Mouse (Mus musculus): ENCODE results near the gene Adamtsl4. TPM values are rescaled to one million over a fixed set of nuclear protein-coding genes. Genes with fewer than 3 reads are reported as not detected.

The Adamtsl4 gene
- total RNA-seq, 2 experiments from 2014 or later = 7.5 to 8.1 TPM

DNA sequence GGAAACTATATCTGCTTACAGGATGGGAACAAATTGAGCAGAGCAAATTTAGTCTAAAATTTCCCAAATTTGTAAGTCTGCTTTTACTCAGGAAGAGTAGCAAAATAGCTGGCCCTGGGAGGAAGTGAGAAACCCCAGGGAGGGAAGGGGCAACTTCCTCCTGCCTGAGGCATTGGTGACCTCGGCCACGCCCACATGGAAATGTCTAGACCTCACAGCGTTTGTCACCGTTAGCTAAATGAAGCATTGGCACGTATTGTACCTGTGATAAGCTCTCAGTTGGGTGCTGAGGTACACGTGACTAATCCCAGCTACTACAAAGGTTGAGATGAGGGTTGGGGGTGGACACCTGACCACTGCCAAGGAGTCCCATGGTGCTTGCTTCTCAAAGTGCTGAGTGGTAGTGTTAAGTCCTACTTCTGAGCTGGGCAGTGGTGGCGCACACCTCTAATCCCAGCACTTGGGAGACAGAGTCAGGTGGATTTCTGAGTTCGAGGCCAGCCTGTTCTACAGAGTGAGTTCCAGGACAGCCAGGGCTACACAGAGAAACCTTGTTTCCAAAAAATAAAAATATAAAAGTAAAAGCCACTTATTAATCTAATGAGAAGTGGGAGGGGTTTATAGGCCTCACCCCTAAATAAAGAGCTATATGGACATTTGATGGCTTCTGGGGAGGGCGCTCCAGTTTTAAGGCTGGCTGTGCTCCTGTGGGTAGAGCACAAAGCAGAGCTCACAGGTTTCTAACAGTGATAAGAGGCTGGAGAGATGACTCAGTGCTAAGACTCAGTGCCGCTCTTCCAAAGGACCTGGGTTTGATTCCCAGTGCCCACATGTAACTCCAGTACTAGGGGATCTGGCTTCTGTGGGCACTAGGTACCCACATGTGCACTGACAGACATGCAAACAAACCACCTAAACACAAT is 42.1 kb downstream of the Adamtsl4 start:
- no peak for DNase-seq (ENCODE audit: low spot score in 2 of 2)

DNA sequence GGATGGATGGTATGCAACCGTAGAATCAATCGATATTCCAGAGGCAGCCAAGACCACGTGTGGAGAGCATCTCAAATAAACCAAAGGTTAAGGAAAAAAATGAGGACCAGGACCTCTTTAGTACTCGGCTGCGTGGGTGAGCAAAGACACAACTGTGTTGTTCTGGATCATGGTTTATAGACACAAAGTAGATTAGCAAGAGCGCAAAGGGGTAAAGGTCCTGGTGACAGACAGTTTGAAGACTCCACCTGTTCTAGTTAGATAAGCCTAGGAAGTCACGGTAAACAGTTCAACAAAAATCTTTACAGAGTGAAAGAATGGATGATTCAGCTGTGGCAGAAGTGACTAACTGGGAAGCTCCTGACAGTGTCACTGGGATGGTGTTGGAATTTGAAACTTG is 44.6 kb downstream of the Adamtsl4 start:
- no peak for DNase-seq (ENCODE audit: low spot score in 2 of 2)

DNA sequence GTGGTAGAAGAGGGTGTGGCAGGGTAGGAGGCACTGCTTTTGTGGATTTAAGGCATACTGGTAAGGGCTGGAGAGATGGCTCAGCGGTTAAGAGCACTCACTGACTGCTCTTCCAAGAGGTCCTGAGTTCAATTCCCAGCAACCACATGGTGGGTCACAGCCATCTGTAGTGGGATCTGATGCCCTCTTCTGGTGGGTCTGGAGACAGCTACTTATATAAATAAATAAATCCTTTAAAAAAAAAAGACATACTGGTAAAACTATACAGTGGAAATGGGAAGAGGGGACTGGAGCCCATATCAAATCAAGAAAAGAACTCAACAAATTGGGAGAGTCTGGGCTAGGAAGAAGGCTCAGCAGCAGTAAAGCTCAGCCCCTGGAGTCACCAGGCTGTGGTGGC is 48.0 kb downstream of the Adamtsl4 start:
- no peak for DNase-seq (ENCODE audit: low spot score in 2 of 2)

DNA sequence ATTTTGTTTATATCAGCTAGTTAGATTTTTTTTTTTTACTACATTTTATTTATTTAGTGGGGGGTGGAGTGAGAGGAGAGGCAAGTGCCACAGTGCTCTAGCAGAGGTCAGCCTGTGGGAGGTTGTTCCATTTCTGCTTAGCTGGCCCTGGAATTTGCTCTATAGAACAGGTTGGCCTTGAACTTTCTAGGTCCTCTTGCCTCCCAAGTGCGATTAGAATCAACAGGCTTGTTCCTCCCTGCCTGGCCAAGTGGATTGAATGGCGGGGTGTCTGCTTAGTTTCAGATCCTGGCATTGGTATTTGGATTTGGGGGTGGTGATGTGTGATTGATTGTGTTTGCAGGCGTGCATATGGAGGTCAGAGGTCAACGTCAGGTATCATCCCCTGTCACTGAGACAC is 51.6 kb downstream of the Adamtsl4 start:
- no peak for DNase-seq (ENCODE audit: low spot score in 2 of 2)

DNA sequence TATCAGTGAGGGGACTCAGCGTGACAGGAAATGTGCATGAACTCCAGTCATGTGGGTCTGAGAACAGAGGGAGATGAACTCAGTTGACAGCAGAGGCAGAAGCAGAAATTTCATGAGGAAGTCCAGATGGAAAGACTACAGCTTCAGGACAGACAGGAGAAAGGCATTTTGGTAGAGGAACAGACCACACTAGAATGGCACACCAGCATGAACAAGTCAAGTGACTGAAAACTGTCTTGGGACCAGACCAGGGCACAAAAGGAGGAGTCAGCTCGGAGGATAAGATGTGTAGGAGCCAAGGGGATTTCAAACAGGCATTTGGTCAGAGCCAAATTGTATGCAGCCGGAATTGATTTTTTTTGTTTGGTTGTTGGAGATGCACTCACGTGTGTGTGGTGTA is 52.1 kb downstream of the Adamtsl4 start:
- no peak for DNase-seq (ENCODE audit: low spot score in 2 of 2)

DNA sequence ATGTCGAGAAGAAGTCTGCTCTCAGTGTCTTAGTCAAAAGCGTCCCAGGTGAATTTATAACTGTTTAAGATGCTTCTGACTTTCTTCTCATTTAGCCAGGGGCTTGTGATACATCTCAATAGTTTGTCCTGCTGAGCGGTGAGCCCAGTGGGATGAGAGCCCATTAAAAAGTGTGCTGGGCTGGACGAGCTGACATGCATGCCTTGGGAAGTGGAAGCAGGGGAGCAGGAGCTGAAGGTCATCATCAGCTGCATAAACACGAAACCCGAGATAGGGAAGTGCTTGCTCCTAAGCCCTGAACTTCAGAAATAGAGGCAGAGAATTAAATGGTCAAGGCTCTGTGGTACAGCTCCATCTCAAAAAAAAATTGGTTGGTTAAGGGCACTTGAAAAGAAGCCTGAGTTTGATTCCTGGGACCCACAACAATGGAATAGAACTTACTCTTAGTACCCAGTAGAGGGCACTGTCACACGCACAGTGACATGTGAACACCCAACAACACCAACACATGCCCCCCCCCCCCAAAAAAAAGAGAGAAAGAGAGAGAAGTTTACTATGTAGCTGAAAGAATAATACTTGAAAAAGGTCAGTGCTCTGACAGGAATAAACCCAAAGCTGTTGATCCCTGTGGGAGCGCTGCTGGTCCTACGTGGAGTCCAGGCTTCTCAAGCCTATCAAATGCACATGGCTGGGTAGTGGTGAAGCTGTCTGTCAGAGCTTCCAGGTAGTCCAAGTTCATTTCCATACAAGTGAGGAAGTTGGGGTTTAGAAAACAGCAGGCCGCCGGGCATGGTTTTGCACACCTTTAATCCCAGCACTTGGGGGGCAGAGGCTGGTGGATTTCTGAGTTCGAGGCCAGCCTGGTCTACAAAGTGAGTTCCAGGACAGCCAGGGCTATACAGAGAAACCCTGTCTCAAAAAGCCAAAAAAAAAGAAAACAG is 54.8 kb downstream of the Adamtsl4 start:
- no peak for DNase-seq (ENCODE audit: low spot score in 2 of 2)

DNA sequence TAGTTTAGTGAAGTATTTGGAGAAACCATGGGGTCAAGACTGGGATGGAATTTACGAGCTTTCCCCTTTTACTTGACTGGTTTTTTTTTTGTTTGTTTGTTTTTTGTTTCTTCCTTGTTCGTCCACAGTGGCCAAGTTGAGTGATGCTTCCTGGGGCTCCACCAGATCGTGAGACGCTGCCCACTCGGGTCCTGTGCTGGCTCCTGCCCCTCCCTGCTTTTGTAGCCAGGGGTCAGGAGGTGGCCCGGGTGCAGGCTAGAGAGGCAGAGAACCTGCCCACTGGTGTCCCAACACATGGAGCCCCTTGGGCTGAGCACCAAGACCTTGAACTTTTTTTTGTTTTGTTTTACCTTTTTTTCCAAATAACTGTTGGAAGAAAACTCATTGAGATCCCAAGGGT is 56.4 kb downstream of the Adamtsl4 start:
- no peak for DNase-seq (ENCODE audit: low spot score in 2 of 2)

DNA sequence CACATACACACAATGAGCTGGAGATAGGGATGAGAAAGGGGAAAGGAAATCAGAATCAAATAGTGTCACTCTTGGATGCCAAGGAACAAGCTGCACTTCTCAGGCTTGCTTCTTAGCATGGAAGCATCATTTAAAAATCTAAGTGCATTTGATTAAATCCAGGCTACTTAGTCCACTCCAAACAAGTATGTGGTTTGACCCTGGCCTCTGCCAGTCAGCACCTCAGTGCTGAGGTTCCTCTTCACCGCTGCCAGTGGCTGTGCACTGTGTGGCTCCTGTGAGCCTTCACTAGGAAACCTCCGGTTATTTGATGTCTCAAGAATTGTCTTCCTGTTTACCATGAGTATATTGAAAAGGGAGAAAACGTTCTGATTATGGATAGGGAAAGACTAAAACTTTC is 56.9 kb downstream of the Adamtsl4 start:
- no peak for DNase-seq (ENCODE audit: low spot score in 2 of 2)

DNA sequence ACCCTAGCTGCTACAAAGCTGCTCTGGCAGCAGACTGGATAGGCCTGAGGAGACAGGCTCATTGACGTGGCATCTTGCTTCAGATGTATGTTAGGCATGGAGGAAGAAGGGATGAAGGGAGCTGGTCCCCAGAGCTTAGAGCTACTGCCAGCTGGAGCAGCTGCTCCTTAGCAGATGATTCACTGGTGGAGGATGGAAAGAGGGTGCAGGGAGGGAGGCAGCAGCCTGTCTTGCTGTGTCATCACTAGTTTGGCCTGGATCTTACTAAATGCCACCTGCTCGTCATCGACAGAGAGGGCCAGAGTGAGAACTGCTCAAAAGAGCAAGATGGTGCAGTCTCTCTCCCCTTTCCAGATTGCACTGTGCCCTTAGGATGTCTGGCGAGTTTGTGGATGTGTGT is 58.0 kb downstream of the Adamtsl4 start:
- DNase-seq (ENCODE audit: low spot score in 2 of 2) = no peak

DNA sequence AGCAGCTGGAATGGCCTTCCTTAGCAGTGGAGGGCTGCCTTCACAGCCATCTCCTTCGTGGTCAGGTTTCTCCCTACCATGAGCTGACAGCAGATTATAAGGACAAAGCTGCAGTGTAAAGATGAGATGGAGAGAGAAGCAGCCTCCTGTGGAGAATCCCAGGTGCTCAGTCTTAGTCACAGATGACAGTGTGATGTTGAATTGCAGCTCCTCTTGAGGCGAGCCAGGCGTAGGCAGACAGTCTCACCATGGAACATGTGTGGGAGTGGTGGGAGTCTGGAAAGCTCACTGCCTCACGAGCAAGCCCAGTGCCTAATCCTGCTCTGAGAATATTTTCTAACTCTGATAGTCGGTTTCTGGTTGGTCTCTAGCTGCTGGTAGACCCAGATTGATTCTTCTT is 60.0 kb downstream of the Adamtsl4 start:
- no peak for DNase-seq (ENCODE audit: low spot score in 2 of 2)

Small RNA genes within 50 kb of the gene (microRNA-seq; reads per million reads assigned to microRNA genes)
- gene Mir7014 = not detected

Other genes with a start within 250 kb of the Adamtsl4 start
- gene Ctsk, start 188.7 kb downstream of the Adamtsl4 start, total RNA-seq (2021) = 10 to 100 TPM; 18.8 to 24.2 TPM
- gene Ctss, start 161.1 kb downstream of the Adamtsl4 start, total RNA-seq (2021) = 10 to 100 TPM; 24.5 to 30.2 TPM
- gene Hormad1, start 128.2 kb downstream of the Adamtsl4 start, total RNA-seq (2021) = not detected
- 10 to 100 TPM; 45.6 to 46.4 TPM for gene Golph3l, start 99.0 kb downstream of the Adamtsl4 start, total RNA-seq (2021)
- 10 to 100 TPM; 79.6 to 82.2 TPM for gene Ensa, start 62.9 kb downstream of the Adamtsl4 start, total RNA-seq (2021)
- 100 to 1,000 TPM; 151 to 152 TPM for gene Mcl1, start 29.1 kb downstream of the Adamtsl4 start, total RNA-seq (2021)
- 100 to 1,000 TPM; 205 to 241 TPM for gene Ecm1, start 51.7 kb upstream of the Adamtsl4 start, total RNA-seq (2021)
- gene Tars2, start 72.3 kb upstream of the Adamtsl4 start, total RNA-seq (2021) = 10 to 100 TPM; 48.2 to 51.7 TPM
- 10 to 100 TPM; 56.5 to 64.1 TPM for gene Rprd2, start 130.9 kb upstream of the Adamtsl4 start, total RNA-seq (2021)
- gene Prpf3, start 168.0 kb upstream of the Adamtsl4 start, total RNA-seq (2021) = 10 to 100 TPM; 31.9 to 34.7 TPM
- 100 to 1,000 TPM; 178 to 200 TPM for gene Mrps21, start 183.6 kb upstream of the Adamtsl4 start, total RNA-seq (2021)
- 1 to 10 TPM; 1.7 to 2.2 TPM for gene Ciart, start 194.3 kb upstream of the Adamtsl4 start, total RNA-seq (2021)
- gene BC028528, start 204.1 kb upstream of the Adamtsl4 start, total RNA-seq (2021) = 10 to 100 TPM; 21.3 to 21.5 TPM
- gene Aph1a, start 206.1 kb upstream of the Adamtsl4 start, total RNA-seq (2021) = 100 to 1,000 TPM; 156 to 163 TPM
- 1 to 10 TPM; 2.3 to 2.5 TPM for gene Car14, start 216.8 kb upstream of the Adamtsl4 start, total RNA-seq (2021)
- 100 to 1,000 TPM; 145 to 146 TPM for gene Anp32e, start 241.3 kb upstream of the Adamtsl4 start, total RNA-seq (2021)

Measured in adrenal gland, postnatal 4 days (tissue).